Mouse (Mus musculus): ENCODE data around the gene Abcb1a.
"Not testable (repeated sequence)": the region's sequence is repeated elsewhere in the genome, so short reads cannot be mapped to it uniquely, and the experiment has no call there.

Abcb1a gene

DNA sequence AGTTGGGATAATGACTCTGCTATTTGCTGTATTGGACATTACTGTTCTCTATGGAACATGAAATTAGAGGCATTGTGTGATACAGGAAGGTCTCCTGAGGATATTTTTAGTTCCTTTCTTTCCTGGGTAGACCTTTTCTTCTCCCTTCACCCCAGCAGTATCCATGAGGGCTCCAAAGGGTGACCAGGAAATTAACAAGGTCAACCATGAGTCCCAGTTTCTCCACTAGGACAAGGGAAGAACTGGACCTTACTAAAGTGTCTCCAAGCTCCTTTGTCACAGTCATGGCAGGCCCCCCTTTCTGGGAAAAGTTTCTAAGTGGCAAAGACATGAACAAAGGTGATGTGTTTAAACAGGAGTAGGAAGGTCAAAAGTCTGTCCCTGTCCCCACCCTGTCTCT lies 72.8 kb downstream of the Abcb1a start:
- no peak for DNase-seq

GRCm38 (mm10) chr5:8733307-8733706 lies 73.4 kb downstream of the Abcb1a start:
- not testable (repeated sequence) for DNase-seq

- DNase-seq = no peak
Observed at GRCm38 (mm10) chr5:8736389-8736788, 76.5 kb downstream of the Abcb1a start.

GRCm38 (mm10) chr5:8737062-8737461 lies 77.2 kb downstream of the Abcb1a start:
- DNase-seq = no peak

DNA sequence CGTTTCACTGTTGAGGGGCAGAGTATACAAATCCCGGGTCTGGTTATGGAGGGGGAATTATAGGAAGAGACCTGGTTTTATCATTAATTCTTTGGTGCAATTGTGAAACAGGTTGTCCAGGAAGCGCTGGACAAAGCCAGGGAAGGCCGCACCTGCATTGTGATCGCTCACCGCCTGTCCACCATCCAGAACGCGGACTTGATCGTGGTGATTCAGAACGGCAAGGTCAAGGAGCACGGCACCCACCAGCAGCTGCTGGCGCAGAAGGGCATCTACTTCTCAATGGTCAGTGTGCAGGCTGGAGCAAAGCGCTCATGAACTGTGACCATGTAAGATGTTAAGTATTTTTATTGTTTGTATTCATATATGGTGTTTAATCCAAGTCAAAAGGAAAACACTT lies 87.4 kb downstream of the Abcb1a start:
- not testable (repeated sequence) for DNase-seq

- no peak for DNase-seq
Observed at GRCm38 (mm10) chr5:8772866-8773265, 113.0 kb downstream of the Abcb1a start.

- DNase-seq = no peak
Observed at GRCm38 (mm10) chr5:8778311-8778710, 118.4 kb downstream of the Abcb1a start.

GRCm38 (mm10) chr5:8778751-8779150 lies 118.9 kb downstream of the Abcb1a start:
- no peak for DNase-seq

GRCm38 (mm10) chr5:8792281-8792680 lies 132.4 kb downstream of the Abcb1a start:
- DNase-seq = no peak

Measured in retina, postnatal 1 day (tissue).